8 mouse cellular contexts compared by ENCODE assay signal in the genomic region with DNA sequence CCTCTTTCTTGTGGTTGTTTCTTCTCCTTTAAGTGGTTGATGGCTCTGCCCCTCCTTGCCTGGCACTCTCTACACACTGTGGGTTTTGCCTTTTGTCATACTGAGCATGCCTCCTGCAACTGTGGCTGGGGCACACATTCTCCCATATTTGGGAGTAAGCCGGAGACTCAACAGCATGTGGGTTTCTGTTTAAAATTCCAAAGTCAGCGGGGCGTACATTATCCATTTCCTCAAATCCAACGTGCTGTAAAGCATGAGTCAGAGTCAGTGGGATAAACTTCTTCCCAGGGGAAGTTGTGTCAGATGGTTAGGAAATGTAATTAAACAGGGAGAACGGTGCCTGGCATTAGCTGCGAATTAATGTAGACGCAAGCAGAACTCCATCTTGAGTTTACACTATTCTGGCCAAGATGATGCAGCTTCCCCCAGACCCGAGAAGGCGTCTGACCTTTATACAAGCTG. TPM values are rescaled to one million over a fixed set of nuclear protein-coding genes. Genes with fewer than 3 reads are reported as not detected.
DNase-seq lines count a peak whose midpoint lies in the region; ATAC-seq and TF ChIP-seq lines count a peak whose summit lies in the region.
"Had no signal": no experiment of that assay in that cellular context is flagged by ENCODE, and none has a peak within 500 bp of the region (broad histone marks: within the 10 kb centered on the region; RNA-seq: fewer than 3 reads in every experiment).

No protein-coding gene starts in this region.

- no peak overlapping the region for H3K4me3 ChIP-seq in ES-E14 (ENCODE audit: insufficient read depth in 1 of 2, low read depth in 1 of 2, low read length in 2 of 2, poor library complexity in 1 of 2, severe bottlenecking in 1 of 2)
- no peak overlapping the region for H3K4me3 ChIP-seq in kidney, postnatal 0 days (replicated peaks; ENCODE audit: low read depth, low read length)
- no peak overlapping the region for H3K4me3 ChIP-seq in lung, embryonic 14.5 days (ENCODE audit: low read depth, low read length)
- H3K4me3 ChIP-seq: erythroblast, embryonic 14.5 days had no signal

- WGBS in kidney, postnatal 0 days, result 17% methylated on average over 9 of the region's 9 CpGs
- WGBS in lung, embryonic 14.5 days, result 21% methylated on average over 9 of the region's 9 CpGs

- H3K9me3 ChIP-seq in ES-E14 (ENCODE audit: control insufficient read depth, insufficient read depth, low read depth, low read length), result no peaks in the 10 kb centered on the region
- H3K9me3 ChIP-seq in kidney, postnatal 0 days (replicated peaks; ENCODE audit: low read length), result no peaks in the 10 kb centered on the region
- H3K9me3 ChIP-seq in lung, embryonic 14.5 days (ENCODE audit: low read depth, low read length), result no peaks in the 10 kb centered on the region

- no peaks in the 10 kb centered on the region for H3K36me3 ChIP-seq in ES-E14 (ENCODE audit: control insufficient read depth, insufficient read depth, low read length, poor library complexity, severe bottlenecking)
- H3K36me3 ChIP-seq in kidney, postnatal 0 days (ENCODE audit: insufficient read depth, low read length), result no peaks in the 10 kb centered on the region
- H3K36me3 ChIP-seq in lung, embryonic 14.5 days (ENCODE audit: insufficient read depth), result no peaks in the 10 kb centered on the region

- no peak for TF ChIP-seq CTCF in kidney, postnatal 0 days (IDR thresholded peaks at IDR 0.05; ENCODE audit: low read depth)
- no peak for TF ChIP-seq CTCF in lung, embryonic 14.5 days (IDR thresholded peaks at IDR 0.05; ENCODE audit: low read depth)

- H3K4me1 ChIP-seq in ES-E14 (ENCODE audit: control insufficient read depth in 2 of 2, insufficient read depth in 2 of 2, low read length in 2 of 2, poor library complexity in 1 of 2), result peaks cover 0 to 14% of the 10 kb centered on the region in 2 experiments; a peak in 2 of 4 replicates
- H3K4me1 ChIP-seq in kidney, postnatal 0 days (replicated peaks; ENCODE audit: insufficient read depth, low read length), result peaks cover 11% of the 10 kb centered on the region; the same call in 1 of the 2 replicates
- 0 out of 2 replicates have a peak, but pooled peaks cover 6% of the 10 kb centered on the region for H3K4me1 ChIP-seq in lung, embryonic 14.5 days (ENCODE audit: insufficient read depth)

- no peaks in the 10 kb centered on the region for H3K27me3 ChIP-seq in kidney, postnatal 0 days (ENCODE audit: insufficient read depth, low read length)
- H3K27me3 ChIP-seq in lung, embryonic 14.5 days (ENCODE audit: insufficient read depth, low read length), result no peaks in the 10 kb centered on the region

- no peak overlapping the region for H3K9ac ChIP-seq in ES-E14 (ENCODE audit: insufficient read depth, low read depth, low read length, poor library complexity, severe bottlenecking)
- H3K9ac ChIP-seq in kidney, postnatal 0 days (ENCODE audit: low read depth, low read length), result no peak overlapping the region
- no peak overlapping the region for H3K9ac ChIP-seq in lung, embryonic 14.5 days

- H3K27ac ChIP-seq in ES-E14 (ENCODE audit: insufficient read depth, low read depth, low read length, poor library complexity, severe bottlenecking), result peak overlapping the region; percentile 44; the same call in 1 of the 2 replicates
- H3K27ac ChIP-seq in kidney, postnatal 0 days, result peak overlapping the region; percentile 50
- H3K27ac ChIP-seq in lung, embryonic 14.5 days (ENCODE audit: low read depth), result peak overlapping the region; percentile 79

- in situ Hi-C loops in ES-E14 (cut with MboI; ENCODE audit: low sequenced_read_pairs in 2 of 2, unreplicated experiment in 2 of 2), result no loop called here

- DNase-seq in ES-E14 (ENCODE audit: low read depth, low spot score), result peak; percentile 20
- DNase-seq in brain, adult 2 months (ENCODE audit: low read depth, low spot score), result peak; percentile 91
- peak; percentile 45 to 57 for DNase-seq in frontal cortex, postnatal 36 days (ENCODE audit: low spot score in 2 of 2)
- DNase-seq in kidney, postnatal 0 days (ENCODE audit: low spot score), result peak; percentile 81
- DNase-seq in lung, embryonic 14.5 days, result peak; percentile 76
- peak; percentile 40 to 43 for DNase-seq in right cerebral cortex, adult 2 months (ENCODE audit: low spot score in 2 of 2)
- DNase-seq in cerebellum, adult 8-10 months, result no peak

- ATAC-seq in kidney, postnatal 0 days (replicated peaks; ENCODE audit: low FRiP score, low read depth), result peak; percentile 75
- ATAC-seq in lung, embryonic 14.5 days (ENCODE audit: insufficient read depth), result peak; percentile 81

- 0 out of 2 replicates have a peak overlapping the region, but pooled peaks have one; percentile 25 for H3K4me2 ChIP-seq in kidney, postnatal 0 days (ENCODE audit: low read length)
- H3K4me2 ChIP-seq in lung, embryonic 14.5 days, result no peak overlapping the region; the same call in 1 of the 2 replicates

TF ChIP-seq in ES-E14, 5 proteins besides CTCF, POLR2A, EP300 and RAD21:
- no peak for TF ChIP-seq ZNF384 (IDR thresholded peaks at IDR 0.05; ENCODE audit: low read depth, low read length)
- no peak for TF ChIP-seq ZC3H11A (IDR thresholded peaks at IDR 0.05; ENCODE audit: borderline replicate concordance, low read depth, low read length)
- TF ChIP-seq MAFK (IDR thresholded peaks at IDR 0.05; ENCODE audit: insufficient read depth, low read depth, low read length), result no peak
- no peak for TF ChIP-seq CHD2 (IDR thresholded peaks at IDR 0.05; ENCODE audit: low read depth, low read length)
- no peak for TF ChIP-seq HCFC1 (IDR thresholded peaks at IDR 0.05; ENCODE audit: borderline replicate concordance, insufficient read depth, low read length)

RNA-seq across cellular contexts. Expression of a gene that starts 37.2 kb away (rescaled TPM):
- 92.1 and 116 TPM in 2 replicates for total RNA-seq in ES-E14 (2012; rRNA removed)
- 39.9 and 42.0 TPM in 2 replicates for polyA plus RNA-seq in kidney, postnatal 0 days (2015; fragmentation: Nextera tagmentation; extraction: Ambion mirVana)
- polyA plus RNA-seq in lung, embryonic 14.5 days (2014; fragmentation: Nextera tagmentation; extraction: Ambion mirVana), result 64.3 and 69.5 TPM in 2 replicates

RNA-seq across cellular contexts. Expression of a gene that starts 55.5 kb away (rescaled TPM):
- 4.4 and 13.7 TPM in 2 replicates for total RNA-seq in ES-E14 (2012; rRNA removed)
- polyA plus RNA-seq in kidney, postnatal 0 days (2015; fragmentation: Nextera tagmentation; extraction: Ambion mirVana), result 70.2 and 74.7 TPM in 2 replicates
- 0.99 TPM in 2 replicates for polyA plus RNA-seq in lung, embryonic 14.5 days (2014; fragmentation: Nextera tagmentation; extraction: Ambion mirVana)
- polyA plus RNA-seq: erythroblast, embryonic 14.5 days had no signal

Comparison
In these comparisons a context has a peak if more than half of its experiments do, and no peak if none do; other contexts are left out.
1. RNA of a gene that starts 55.5 kb away (polyA plus RNA-seq): 70.2 to 74.7 TPM in kidney, postnatal 0 days; 0.99 TPM in lung, embryonic 14.5 days; every median in the first group is over 10 times any median in the second.
2. Peak in every context shown above with its lines, with median percentiles within 50 percentile points of each other: H3K27ac ChIP-seq.